Mouse (Mus musculus) left cerebral cortex, adult 18-20 months (tissue): ENCODE measurements around the gene Tcte2. TPM values are rescaled to one million over a fixed set of nuclear protein-coding genes. Genes with fewer than 3 reads are reported as not detected.

Experiments used
- DNase-seq, 2 experiments: peaks; one replicate each; pipeline ENCODE4 v3.0.0; 2021 to 2022; ENCODE audit warnings: low spot score in 2 of 2, mixed read lengths in 1 of 2
- total RNA-seq, 2 experiments: library from RNA; stranded (reverse); gene quantifications; 2 replicates each; pipeline ENCODE4 v1.2.3; 2021

Gene Tcte2
- total RNA-seq, 2 experiments from 2014 or later: 22.2 to 25.0 TPM

- DNase-seq: no peak
Measured at GRCm38 (mm10) chr17:13721372-13721771, 40.3 kb downstream of the Tcte2 start.

- no peak for DNase-seq
Measured at GRCm38 (mm10) chr17:13720187-13720586, 41.4 kb downstream of the Tcte2 start.

GRCm38 (mm10) chr17:13717428-13717827 lies 44.2 kb downstream of the Tcte2 start:
- DNase-seq: peak; percentile 36 to 44

GRCm38 (mm10) chr17:13716336-13716735 lies 45.3 kb downstream of the Tcte2 start:
- no peak for DNase-seq

GRCm38 (mm10) chr17:13715511-13715910 lies 46.1 kb downstream of the Tcte2 start:
- DNase-seq: no peak

GRCm38 (mm10) chr17:13714654-13715053 lies 47.0 kb downstream of the Tcte2 start:
- no peak for DNase-seq

- no peak for DNase-seq
Measured at GRCm38 (mm10) chr17:13714128-13714527, 47.5 kb downstream of the Tcte2 start.

GRCm38 (mm10) chr17:13712518-13712917 lies 49.1 kb downstream of the Tcte2 start:
- no peak for DNase-seq

GRCm38 (mm10) chr17:13712116-13712515 lies 49.5 kb downstream of the Tcte2 start:
- no peak for DNase-seq

GRCm38 (mm10) chr17:13711173-13711572 lies 50.5 kb downstream of the Tcte2 start:
- DNase-seq: no peak

- no peak for DNase-seq
Measured at GRCm38 (mm10) chr17:13705481-13705921, 56.1 kb downstream of the Tcte2 start.

- no peak for DNase-seq
Measured at GRCm38 (mm10) chr17:13703611-13704320, 57.9 kb downstream of the Tcte2 start.

GRCm38 (mm10) chr17:13700131-13701016 lies 61.3 kb downstream of the Tcte2 start:
- no peak for DNase-seq

GRCm38 (mm10) chr17:13699716-13700115 lies 61.9 kb downstream of the Tcte2 start:
- DNase-seq: no peak

- DNase-seq: no peak
Measured at GRCm38 (mm10) chr17:13698194-13698593, 63.4 kb downstream of the Tcte2 start.

- no peak for DNase-seq
Measured at GRCm38 (mm10) chr17:13697646-13698045, 64.0 kb downstream of the Tcte2 start.

GRCm38 (mm10) chr17:13695881-13696280 lies 65.7 kb downstream of the Tcte2 start:
- DNase-seq: no peak

- no peak for DNase-seq
Measured at GRCm38 (mm10) chr17:13695211-13695610, 66.4 kb downstream of the Tcte2 start.

GRCm38 (mm10) chr17:13694181-13694580 lies 67.4 kb downstream of the Tcte2 start:
- DNase-seq: no peak

- DNase-seq: no peak
Measured at GRCm38 (mm10) chr17:13687656-13688055, 74.0 kb downstream of the Tcte2 start.

GRCm38 (mm10) chr17:13687086-13687485 lies 74.5 kb downstream of the Tcte2 start:
- no peak for DNase-seq

GRCm38 (mm10) chr17:13685621-13686020 lies 76.0 kb downstream of the Tcte2 start:
- no peak for DNase-seq
